Mouse (Mus musculus) limb, embryonic 14.5 days (tissue): Measurements from ENCODE around the gene Rnf4. TPM values are rescaled to one million over a fixed set of nuclear protein-coding genes. Genes with fewer than 3 reads are reported as not detected.

ENCODE experiments used
- ATAC-seq: fragments of 200-750 bp; cut with Nextera tagmentation; 2 replicates; pipeline ENCODE4 v1.8.0; 2017; ENCODE audit warnings: low read depth, moderate number of reproducible peaks, moderate TSS enrichment; ENCODE audit not compliant: low FRiP score
- DNase-seq: peaks from one replicate; pipeline ENCODE4 v3.0.0-alpha.2; 2015; ENCODE audit warnings: low spot score
- H3K27ac ChIP-seq: fragments of 300-500 bp; sonication (generic); replicated peaks from 2 replicates; pipeline ENCODE4 v1.5.1; 2014; ENCODE audit warnings: low read depth, mild to moderate bottlenecking, low read length, moderate library complexity, mixed read lengths
- H3K27me3 ChIP-seq: fragments of 300-500 bp; sonication (generic); 2 replicates; pipeline ENCODE4 v1.6.1; 2014; ENCODE audit warnings: low read length, mixed read lengths; ENCODE audit not compliant: control insufficient read depth, insufficient read depth
- H3K36me3 ChIP-seq: fragments of 300-500 bp; sonication (generic); 2 replicates; pipeline ENCODE4 v1.6.1; 2014; ENCODE audit warnings: mild to moderate bottlenecking, low read length, moderate library complexity, mixed read lengths; ENCODE audit not compliant: control insufficient read depth, insufficient read depth
- H3K4me1 ChIP-seq: fragments of 300-500 bp; sonication (generic); 2 replicates; pipeline ENCODE4 v1.6.1; 2014; ENCODE audit warnings: antibody characterized with exemption, low read length, mixed read lengths; ENCODE audit not compliant: control insufficient read depth, insufficient read depth
- H3K4me2 ChIP-seq: fragments of 300-500 bp; sonication (generic); replicated peaks from 2 replicates; pipeline ENCODE4 v1.6.1; 2014; ENCODE audit warnings: low read depth, mild to moderate bottlenecking, low read length, moderate library complexity; ENCODE audit not compliant: severe bottlenecking
- H3K4me3 ChIP-seq: fragments of 300-500 bp; sonication (generic); replicated peaks from 2 replicates; pipeline ENCODE4 v1.5.1; 2014; ENCODE audit warnings: low read length
- H3K9ac ChIP-seq: fragments of 300-500 bp; sonication (generic); 2 replicates; pipeline ENCODE4 v1.6.1; 2014; ENCODE audit warnings: mild to moderate bottlenecking, low read depth, low read length, moderate library complexity; ENCODE audit not compliant: severe bottlenecking
- H3K9me3 ChIP-seq: fragments of 300-500 bp; sonication (generic); 2 replicates; pipeline ENCODE4 v1.6.1; 2016; ENCODE audit warnings: low read length; ENCODE audit not compliant: control insufficient read depth
- POLR2A ChIP-seq: fragments of 200-500 bp; IDR thresholded peaks from 2 replicates; pipeline ENCODE4 v1.8.0; 2012; ENCODE audit warnings: inconsistent platforms, mild to moderate bottlenecking, moderate library complexity, borderline replicate concordance; ENCODE audit not compliant: insufficient read depth, insufficient read length; ENCODE audit errors: extremely low read depth
- WGBS: fragments of 180-500 bp; shearing (Covaris S2); extraction: QIAGEN DNeasy Blood & Tissue Kit; methylation state at CpG from one replicate; pipeline ENCODE4 v1.1.7; 2014; 5-methylcytosine and 5-hydroxymethylcytosine counted together
- polyA plus RNA-seq, 2 experiments: library from polyadenylated mRNA; depleted of rRNA in 1 of 2; stranded (reverse) in 1 of 2; unstranded in 1 of 2; fragments of >200 nt; fragmentation: Nextera tagmentation in 1 of 2; extraction: Ambion mirVana in 1 of 2; gene quantifications; 2 replicates each; pipeline versions ENCODE4 v1.2.1 to v1.2.3; 2012 to 2014

Rnf4 gene
- polyA plus RNA-seq, 2 experiments = 130 to 154 TPM

DNA sequence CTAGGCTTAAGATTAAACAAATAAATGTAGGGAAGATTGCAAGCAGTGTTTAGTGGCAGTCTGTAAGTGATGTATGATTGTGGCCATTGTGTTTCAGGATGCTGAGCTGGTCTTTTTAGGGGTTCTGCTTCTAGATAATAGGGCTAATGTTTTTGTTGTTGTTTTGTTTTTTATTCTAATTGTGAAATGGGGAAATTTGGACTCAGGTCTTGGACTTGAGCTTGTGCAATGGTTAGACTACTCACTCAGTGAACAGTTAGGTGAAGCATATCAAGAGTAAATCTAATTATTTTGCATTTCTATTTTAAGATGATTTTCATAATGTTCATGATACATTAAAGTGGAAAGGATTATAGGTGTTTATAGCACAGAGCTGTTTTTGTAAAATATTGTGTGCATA lies 36.5 kb downstream of the Rnf4 start:
- Histone ChIP-seq H3K4me2 (no peak overlapping the region), H3K9ac (no peak overlapping the region), H3K9me3 (no peaks in the 10 kb centered on the region), H3K36me3 (no peaks in the 10 kb centered on the region), H3K4me1 (peaks cover 17% of the 10 kb centered on the region), H3K4me3 (no peak overlapping the region), H3K27me3 (no peaks in the 10 kb centered on the region), H3K27ac (no peak overlapping the region)
- ATAC-seq (no peak), DNase-seq (no peak)
- TF ChIP-seq POLR2A = no peak

DNA sequence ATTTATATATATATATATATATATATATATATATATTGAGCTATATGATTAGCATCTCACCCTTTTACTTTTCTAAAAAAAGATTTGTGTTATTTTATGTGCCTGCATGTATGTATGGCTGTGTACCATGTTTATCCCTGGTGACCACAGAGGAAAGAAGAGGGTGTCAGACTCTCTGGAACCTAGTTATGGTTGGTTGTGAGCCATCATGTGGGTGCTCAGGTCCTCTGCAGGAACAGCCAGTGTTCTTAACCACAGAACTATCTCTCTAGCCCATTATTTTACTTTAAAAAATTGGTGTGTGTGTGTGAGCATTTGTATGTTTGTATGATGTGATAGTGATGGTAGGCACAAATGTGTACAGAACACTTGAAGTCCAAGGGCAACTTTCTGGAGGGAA lies 42.7 kb downstream of the Rnf4 start:
- H3K4me3 ChIP-seq = no peak overlapping the region
- H3K4me2 ChIP-seq = no peak overlapping the region
- ATAC-seq = no peak
- H3K9ac ChIP-seq = no peak overlapping the region
- no peaks in the 10 kb centered on the region for H3K9me3 ChIP-seq
- no peak overlapping the region for H3K27ac ChIP-seq
- no peaks in the 10 kb centered on the region for H3K27me3 ChIP-seq
- no peaks in the 10 kb centered on the region for H3K4me1 ChIP-seq
- no peak for DNase-seq
- H3K36me3 ChIP-seq = no peaks in the 10 kb centered on the region
- no peak for TF ChIP-seq POLR2A

DNA sequence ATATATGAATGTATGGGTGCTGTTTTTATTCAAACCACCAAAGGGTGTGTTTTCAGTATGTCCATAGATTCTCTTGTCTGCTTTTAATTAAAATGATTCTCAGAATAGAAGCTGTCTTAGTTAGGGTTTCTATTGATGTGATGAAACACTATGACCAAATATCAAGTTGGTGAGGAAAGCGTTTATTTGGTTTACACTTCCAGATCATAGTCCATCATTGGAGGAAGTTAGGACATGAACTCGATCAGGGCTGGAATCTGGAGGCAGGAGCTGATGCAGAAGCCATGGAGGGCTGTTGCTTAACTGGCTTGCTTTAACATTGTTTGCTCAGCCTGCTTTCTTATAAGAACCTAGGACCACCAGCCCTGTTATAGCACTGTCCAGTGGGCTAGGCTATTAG lies 45.6 kb downstream of the Rnf4 start:
- no peaks in the 10 kb centered on the region for H3K4me1 ChIP-seq
- H3K9ac ChIP-seq = no peak overlapping the region
- no peak for ATAC-seq
- H3K27ac ChIP-seq = no peak overlapping the region
- no peaks in the 10 kb centered on the region for H3K27me3 ChIP-seq
- H3K4me2 ChIP-seq = no peak overlapping the region
- no peak for DNase-seq
- TF ChIP-seq POLR2A = no peak
- 99% methylated on average over 2 of the region's 2 CpGs for WGBS
- H3K36me3 ChIP-seq = no peaks in the 10 kb centered on the region; the same call in 1 of the 2 replicates
- no peak overlapping the region for H3K4me3 ChIP-seq
- peaks cover 10% of the 10 kb centered on the region for H3K9me3 ChIP-seq

DNA sequence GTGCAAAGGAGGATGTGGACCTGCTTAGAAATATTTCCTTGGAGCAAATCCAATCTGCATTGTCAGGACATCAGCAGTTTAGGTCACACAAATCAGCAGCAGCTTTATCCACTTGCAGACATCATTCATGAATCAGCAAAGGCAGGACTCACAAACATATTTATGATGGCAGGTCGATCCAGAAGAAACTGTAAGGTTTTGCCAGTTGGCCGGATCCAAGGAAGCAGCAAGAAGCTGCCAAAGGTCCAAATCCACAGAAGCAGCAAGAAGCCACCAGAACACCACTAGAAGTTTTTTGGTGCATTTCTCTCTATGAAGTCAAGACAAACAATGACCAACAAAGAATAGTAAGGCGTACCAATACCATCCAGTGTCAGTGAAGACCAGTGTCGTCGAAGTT lies 49.5 kb downstream of the Rnf4 start:
- Histone ChIP-seq H3K9ac (no peak overlapping the region), H3K9me3 (peaks cover 10% of the 10 kb centered on the region), H3K27ac (no peak overlapping the region), H3K4me2 (no peak overlapping the region), H3K27me3 (no peaks in the 10 kb centered on the region), H3K36me3 (no peaks in the 10 kb centered on the region; the same call in 1 of the 2 replicates), H3K4me1 (no peaks in the 10 kb centered on the region), H3K4me3 (no peak overlapping the region)
- 98% methylated on average over 5 of the region's 5 CpGs for WGBS
- TF ChIP-seq POLR2A = no peak
- no peak for DNase-seq
- ATAC-seq = no peak

DNA sequence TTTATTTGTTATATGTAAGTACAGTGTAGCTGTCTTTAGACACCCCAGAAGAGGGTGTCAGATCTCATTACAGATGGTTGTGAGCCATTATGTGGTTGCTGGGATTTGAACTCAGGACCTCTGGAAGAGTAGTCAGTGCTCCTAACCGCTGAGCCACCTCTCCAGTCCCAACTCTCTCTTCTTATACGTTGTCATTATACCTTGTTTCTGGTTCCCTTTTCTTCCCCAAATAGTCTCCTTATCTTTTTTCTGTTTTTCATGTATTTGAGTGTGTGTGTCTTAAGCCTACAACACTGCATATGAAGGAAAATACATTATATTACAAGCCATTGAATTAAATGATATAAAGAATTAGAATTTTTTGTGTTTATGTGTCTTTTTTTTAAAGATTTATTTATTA lies 50.7 kb downstream of the Rnf4 start:
- Histone ChIP-seq H3K27me3 (no peaks in the 10 kb centered on the region), H3K4me1 (no peaks in the 10 kb centered on the region), H3K27ac (no peak overlapping the region), H3K4me2 (no peak overlapping the region), H3K4me3 (no peak overlapping the region), H3K9ac (no peak overlapping the region), H3K36me3 (no peaks in the 10 kb centered on the region; the same call in 1 of the 2 replicates), H3K9me3 (peaks cover 10% of the 10 kb centered on the region)
- ATAC-seq = no peak
- DNase-seq = no peak
- 94% methylated on average over 2 of the region's 2 CpGs for WGBS
- TF ChIP-seq POLR2A = no peak

DNA sequence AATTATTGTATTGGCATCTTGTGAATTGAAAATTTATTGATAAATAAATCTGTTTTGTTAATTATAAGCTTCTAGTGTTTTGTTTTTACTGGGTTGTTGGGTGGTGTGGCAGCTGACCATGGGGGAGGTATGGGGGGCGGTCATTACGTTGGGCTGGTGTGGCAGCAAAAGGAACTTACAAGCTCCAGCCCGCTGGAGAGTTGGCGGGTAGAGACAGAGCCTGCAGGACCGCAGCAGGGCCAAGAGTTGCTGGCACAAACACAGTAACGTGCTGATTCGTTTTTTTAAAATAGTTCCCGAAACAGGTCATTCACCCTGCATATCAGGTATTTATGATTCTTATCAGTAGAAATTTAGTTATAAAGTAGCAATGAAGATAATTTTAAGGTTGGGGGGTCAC lies 57.2 kb downstream of the Rnf4 start:
- no peak for TF ChIP-seq POLR2A
- H3K9ac ChIP-seq = no peak overlapping the region
- WGBS = 94% methylated on average over 8 of the region's 8 CpGs
- H3K4me3 ChIP-seq = no peak overlapping the region
- no peaks in the 10 kb centered on the region for H3K4me1 ChIP-seq
- H3K27ac ChIP-seq = no peak overlapping the region
- H3K4me2 ChIP-seq = no peak overlapping the region
- no peaks in the 10 kb centered on the region for H3K9me3 ChIP-seq
- no peaks in the 10 kb centered on the region for H3K36me3 ChIP-seq
- DNase-seq (no peak), ATAC-seq (no peak)
- H3K27me3 ChIP-seq = no peaks in the 10 kb centered on the region
